Mouse (Mus musculus) G1E (cell line): ENCODE results near the gene Nudcd3. TPM values are rescaled to one million over a fixed set of nuclear protein-coding genes. Genes with fewer than 3 reads are reported as not detected.

Experiments
- ATAC-seq: 2 replicates; pipeline ENCODE4 v1.8.0; 2016; ENCODE audit warnings: mild to moderate bottlenecking; ENCODE audit not compliant: insufficient number of reproducible peaks, poor library complexity, low FRiP score, severe bottlenecking; ENCODE audit errors: extremely low read depth
- DNase-seq: peaks from one replicate; pipeline ENCODE4 v3.0.0; 2012; ENCODE audit warnings: low spot score
- H3K27me3 ChIP-seq: 2 replicates; pipeline ENCODE4 v1.6.1; 2012; ENCODE audit warnings: mild to moderate bottlenecking, low read length, inconsistent platforms; ENCODE audit not compliant: insufficient read depth
- H3K36me3 ChIP-seq: replicated peaks from 2 replicates; pipeline ENCODE3; 2012; ENCODE audit warnings: mild to moderate bottlenecking, inconsistent platforms
- H3K4me1 ChIP-seq: 2 replicates; pipeline ENCODE4 v1.6.1; 2012; ENCODE audit warnings: low read depth, low read length, inconsistent platforms, mixed read lengths; ENCODE audit not compliant: insufficient read depth
- H3K4me3 ChIP-seq: 2 replicates; pipeline ENCODE4 v1.5.1; 2012; ENCODE audit warnings: low read depth, mild to moderate bottlenecking, inconsistent platforms, low read length, moderate library complexity, mixed read lengths
- H3K9me3 ChIP-seq: replicated peaks from 2 replicates; pipeline ENCODE4 v1.6.1; 2012; ENCODE audit warnings: inconsistent platforms
- CTCF ChIP-seq: IDR thresholded peaks from 2 replicates; pipeline ENCODE4 v1.5.1; 2012; ENCODE audit warnings: low read depth, low read length, inconsistent platforms, mixed read lengths
- GATA1 ChIP-seq: IDR thresholded peaks from 2 replicates; pipeline ENCODE4 v1.6.1; 2012; ENCODE audit warnings: borderline replicate concordance, low read length, inconsistent platforms, mixed read lengths
- GATA2 ChIP-seq: IDR thresholded peaks from 2 replicates; pipeline ENCODE4 v1.6.1; 2012; ENCODE audit warnings: low read depth, low read length, inconsistent platforms, borderline replicate concordance
- POLR2AphosphoS5 ChIP-seq: IDR thresholded peaks from 2 replicates; pipeline ENCODE4 v1.6.1; 2012; ENCODE audit warnings: low read depth, low read length, inconsistent platforms; ENCODE audit not compliant: insufficient replicate concordance
- TAL1 ChIP-seq: conservative IDR thresholded peaks from 2 replicates; pipeline ENCODE4 v1.6.1; 2012; ENCODE audit warnings: low read depth, low read length, inconsistent platforms, mixed read lengths
- polyA plus RNA-seq: library from polyadenylated mRNA; stranded (reverse); fragments of >175 nt; gene quantifications from 2 replicates; pipeline ENCODE4 v1.2.3, GENCODE M21; 2012
- total RNA-seq, 2 experiments: library from RNA; stranded (forward) in 1 of 2; stranded (reverse) in 1 of 2; fragments of 200-1000 nt in 1 of 2; fragments of >200 nt in 1 of 2; fragmentation: Nextera tagmentation in 1 of 2; gene quantifications; 2 replicates each; pipeline ENCODE4 v1.2.3; 2014 to 2017

Gene Nudcd3
- total and polyA plus RNA-seq, 3 experiments = 18.1 to 34.8 (median 25.7) TPM

GRCm38 (mm10) chr11:6122631-6123030, 77.6 kb downstream of the Nudcd3 start:
- no peaks in the 10 kb centered on the region for H3K4me1 ChIP-seq
- no peaks in the 10 kb centered on the region for H3K9me3 ChIP-seq
- H3K27me3 ChIP-seq = no peaks in the 10 kb centered on the region
- H3K4me3 ChIP-seq = no peak overlapping the region
- peaks cover 83% of the 10 kb centered on the region for H3K36me3 ChIP-seq
- ATAC-seq (no peak), DNase-seq (no peak)
- TF ChIP-seq TAL1 = no peak
- TF ChIP-seq GATA1 = no peak
- TF ChIP-seq CTCF = no peak
- no peak for TF ChIP-seq POLR2AphosphoS5
- no peak for TF ChIP-seq GATA2

DNA sequence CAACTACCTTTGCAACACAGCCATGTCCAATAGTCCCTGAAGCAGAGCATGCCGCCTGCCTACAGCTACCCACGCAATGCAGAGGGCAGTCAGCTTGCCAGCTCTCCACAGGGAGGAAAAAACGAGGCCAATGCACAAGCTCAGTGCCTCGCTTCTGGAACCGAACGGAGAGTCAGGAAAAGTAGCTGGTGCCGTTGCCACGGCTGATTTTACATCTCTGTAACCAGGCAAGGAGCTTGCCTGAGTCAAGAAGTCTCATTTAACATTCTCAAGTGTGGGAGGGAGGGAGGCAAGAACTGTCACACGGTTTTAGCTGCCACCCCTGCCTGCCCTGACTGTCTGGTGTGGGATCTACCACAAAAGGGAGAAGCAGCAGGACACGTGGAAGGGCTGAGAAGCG, 79.6 kb downstream of the Nudcd3 start:
- H3K4me3 ChIP-seq = no peak overlapping the region
- H3K36me3 ChIP-seq = peaks cover 87% of the 10 kb centered on the region
- ATAC-seq = no peak

GRCm38 (mm10) chr11:6120001-6120400, 80.2 kb downstream of the Nudcd3 start:
- Histone ChIP-seq H3K27me3 (no peaks in the 10 kb centered on the region), H3K9me3 (no peaks in the 10 kb centered on the region), H3K36me3 (peaks cover 84% of the 10 kb centered on the region), H3K4me3 (no peak overlapping the region), H3K4me1 (no peaks in the 10 kb centered on the region)
- ATAC-seq (no peak), DNase-seq (no peak)
- no peak for TF ChIP-seq CTCF
- no peak for TF ChIP-seq GATA2
- no peak for TF ChIP-seq GATA1
- TF ChIP-seq POLR2AphosphoS5 = no peak
- TF ChIP-seq TAL1 = no peak

More for the DNA sequence above, 79.6 kb downstream of the Nudcd3 start:
- H3K4me1 ChIP-seq = no peaks in the 10 kb centered on the region
- no peaks in the 10 kb centered on the region for H3K9me3 ChIP-seq
- no peaks in the 10 kb centered on the region for H3K27me3 ChIP-seq
- no peak for DNase-seq
- TF ChIP-seq GATA2 (no peak), CTCF (no peak), TAL1 (no peak), POLR2AphosphoS5 (no peak), GATA1 (no peak)

DNA sequence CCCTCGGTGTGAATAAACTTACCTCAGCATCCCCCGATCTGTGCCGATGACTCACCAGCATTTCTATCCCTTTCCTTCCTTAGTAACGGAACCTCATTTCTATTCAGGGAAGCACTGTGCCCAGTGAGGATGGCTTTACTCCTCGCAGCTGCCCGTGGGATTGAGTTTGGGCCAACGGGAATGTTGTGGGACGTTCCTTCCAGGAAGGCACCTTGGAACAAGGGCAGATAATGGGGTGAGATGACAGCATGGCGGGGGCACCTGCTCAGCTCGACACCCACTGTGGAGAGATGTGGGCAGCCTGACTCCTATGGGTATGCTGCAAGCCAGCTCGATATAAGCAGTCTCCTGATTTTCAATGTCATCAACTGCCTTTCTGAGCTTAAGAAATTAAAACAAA, 80.9 kb downstream of the Nudcd3 start:
- Histone ChIP-seq H3K9me3 (no peaks in the 10 kb centered on the region), H3K27me3 (no peaks in the 10 kb centered on the region), H3K4me3 (no peak overlapping the region), H3K4me1 (no peaks in the 10 kb centered on the region), H3K36me3 (peaks cover 81% of the 10 kb centered on the region)
- no peak for DNase-seq
- no peak for ATAC-seq
- TF ChIP-seq GATA1 (no peak), GATA2 (no peak), TAL1 (no peak), POLR2AphosphoS5 (no peak), CTCF (no peak)

DNA sequence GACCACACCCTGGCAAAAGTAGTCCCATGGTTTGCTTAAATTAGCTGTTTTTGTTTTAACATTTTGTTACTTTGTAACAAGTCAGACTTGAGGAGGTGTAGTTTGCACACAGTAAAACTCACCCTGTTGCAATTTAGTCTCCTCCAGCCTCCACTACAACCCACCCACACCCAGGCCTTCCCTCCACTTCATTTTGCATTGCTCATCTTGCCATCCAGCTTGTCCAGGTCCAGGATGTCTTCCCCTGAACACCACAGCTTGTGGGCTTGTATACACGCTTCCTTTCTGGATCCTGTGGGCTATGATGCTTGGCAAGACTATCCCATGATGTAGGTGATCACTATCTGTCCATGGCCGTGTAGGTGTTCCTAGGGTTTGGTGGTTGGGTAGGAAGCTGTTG, 82.3 kb downstream of the Nudcd3 start:
- H3K4me1 ChIP-seq = no peaks in the 10 kb centered on the region
- H3K36me3 ChIP-seq = peaks cover 83% of the 10 kb centered on the region
- H3K27me3 ChIP-seq = no peaks in the 10 kb centered on the region
- TF ChIP-seq TAL1 = no peak
- TF ChIP-seq CTCF = no peak
- no peak for TF ChIP-seq GATA2
- TF ChIP-seq GATA1 = no peak
- TF ChIP-seq POLR2AphosphoS5 = no peak
- no peak overlapping the region for H3K4me3 ChIP-seq
- ATAC-seq = no peak
- no peak for DNase-seq
- no peaks in the 10 kb centered on the region for H3K9me3 ChIP-seq

DNA sequence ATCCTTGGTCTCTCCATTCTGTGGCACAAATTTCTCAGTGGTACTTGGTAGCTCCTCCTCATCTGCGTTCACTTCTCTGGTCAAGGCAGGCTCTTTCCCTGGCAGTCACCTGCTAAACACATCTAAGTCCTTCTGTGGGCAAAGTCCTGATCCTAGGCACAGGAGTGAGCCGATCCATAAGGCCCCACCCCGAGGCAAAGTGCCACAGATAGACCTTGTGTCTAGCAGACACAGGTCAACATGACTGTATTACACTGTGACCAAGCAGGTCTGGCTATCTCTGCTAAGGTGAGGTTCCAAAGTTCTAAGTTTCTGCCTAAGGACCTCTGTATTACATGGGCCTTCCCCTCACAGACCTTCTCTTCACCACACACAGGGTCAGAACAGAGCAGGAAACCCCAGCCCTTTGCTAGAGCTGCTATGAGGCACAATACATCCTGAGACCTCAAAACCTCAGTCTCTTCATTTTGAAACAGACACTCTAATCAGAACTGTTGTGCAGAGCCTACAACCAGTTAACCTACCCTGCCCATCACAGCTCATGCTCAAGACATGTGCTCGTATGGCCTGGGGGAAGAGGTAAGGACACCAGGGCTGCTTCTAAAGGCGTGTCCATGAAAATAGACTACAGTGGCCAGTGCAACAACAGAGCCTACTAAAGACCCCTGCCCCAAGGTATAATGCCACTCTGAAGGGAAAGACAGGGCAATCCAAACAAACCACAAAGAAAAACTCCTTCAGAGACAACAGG, 88.3 kb downstream of the Nudcd3 start:
- peaks cover 87% of the 10 kb centered on the region for H3K36me3 ChIP-seq
- H3K27me3 ChIP-seq = no peaks in the 10 kb centered on the region
- H3K9me3 ChIP-seq = no peaks in the 10 kb centered on the region
- ATAC-seq (no peak), DNase-seq (no peak)
- H3K4me3 ChIP-seq = no peak overlapping the region
- TF ChIP-seq GATA1 (no peak), CTCF (no peak), TAL1 (no peak), POLR2AphosphoS5 (no peak), GATA2 (no peak)
- H3K4me1 ChIP-seq = no peaks in the 10 kb centered on the region
